Mouse (Mus musculus): ENCODE results near the gene Fam24b. TPM values are rescaled to one million over a fixed set of nuclear protein-coding genes. Genes with fewer than 3 reads are reported as not detected.

Gene Fam24b
- polyA plus RNA-seq (2015; fragmentation: Nextera tagmentation; extraction: Ambion mirVana) = not detected in 2 replicates

GRCm38 (mm10) chr7:131329416-131329815, at the start of gene Fam24b:
Gene Fam24b, minus strand, starts transcription at chr7:131329516.

GRCm38 (mm10) chr7:131370648-131371469, 41.5 kb upstream of the Fam24b start, which contains the start of gene Pstk:
Gene Pstk, plus strand, starts transcription at chr7:131371141.

GRCm38 (mm10) chr7:131362615-131363300, 33.4 kb upstream of the Fam24b start, which contains the start of gene 2310057M21Rik:
Gene 2310057M21Rik, minus strand, starts transcription at chr7:131362759.

GRCm38 (mm10) chr7:131333564-131333963, 4.2 kb upstream of the Fam24b start, which contains the start of gene Fam24a:
Gene Fam24a, plus strand, starts transcription at chr7:131333864.

GRCm38 (mm10) chr7:131322192-131322591, 7.1 kb downstream of the Fam24b start, which contains the start of gene Cuzd1:
Gene Cuzd1, minus strand, starts transcription at chr7:131322292.

Other genes starting within 250 kb of the Fam24b start
- gene 4933402N03Rik, start 183.2 kb downstream of the Fam24b start, polyA plus RNA-seq (2015; fragmentation: Nextera tagmentation; extraction: Ambion mirVana) = not detected in 2 replicates
- gene 5430419D17Rik, start 155.1 kb downstream of the Fam24b start, polyA plus RNA-seq (2015; fragmentation: Nextera tagmentation; extraction: Ambion mirVana) = not detected in 2 replicates
- 0.38 and 0.49 TPM in 2 replicates for gene Cuzd1, start 7.2 kb downstream of the Fam24b start, polyA plus RNA-seq (2015; fragmentation: Nextera tagmentation; extraction: Ambion mirVana)
- not detected in 2 replicates for gene Fam24a, start 4.3 kb upstream of the Fam24b start, polyA plus RNA-seq (2015; fragmentation: Nextera tagmentation; extraction: Ambion mirVana)
- 15.9 and 17.4 TPM in 2 replicates for gene 2310057M21Rik, start 33.2 kb upstream of the Fam24b start, polyA plus RNA-seq (2015; fragmentation: Nextera tagmentation; extraction: Ambion mirVana)
- 71.6 and 75.7 TPM in 2 replicates for gene Pstk, start 41.6 kb upstream of the Fam24b start, polyA plus RNA-seq (2015; fragmentation: Nextera tagmentation; extraction: Ambion mirVana)
- 5.7 and 6.1 TPM in 2 replicates for gene Ikzf5, start 81.0 kb upstream of the Fam24b start, polyA plus RNA-seq (2015; fragmentation: Nextera tagmentation; extraction: Ambion mirVana)
- gene Acadsb, start 81.1 kb upstream of the Fam24b start, polyA plus RNA-seq (2015; fragmentation: Nextera tagmentation; extraction: Ambion mirVana) = 76.7 and 83.0 TPM in 2 replicates
- gene Hmx3, start 213.4 kb upstream of the Fam24b start, polyA plus RNA-seq (2015; fragmentation: Nextera tagmentation; extraction: Ambion mirVana) = not detected in 2 replicates
- gene Hmx2, start 219.3 kb upstream of the Fam24b start, polyA plus RNA-seq (2015; fragmentation: Nextera tagmentation; extraction: Ambion mirVana) = not detected in 2 replicates
- gene Bub3, start 230.7 kb upstream of the Fam24b start, polyA plus RNA-seq (2015; fragmentation: Nextera tagmentation; extraction: Ambion mirVana) = 60.4 and 62.9 TPM in 2 replicates